Comparison of ENCODE assay signal across 11 mouse cellular contexts in genomic region chr6:119280761-119281160, GRCm38 (mm10). TPM values are rescaled to one million over a fixed set of nuclear protein-coding genes. Genes with fewer than 3 reads are reported as not detected.
DNase-seq lines count a peak whose midpoint lies in the region; ATAC-seq and TF ChIP-seq lines count a peak whose summit lies in the region.
"Had no signal": no experiment of that assay in that cellular context is flagged by ENCODE, and none has a peak within 500 bp of the region (broad histone marks: within the 10 kb centered on the region; RNA-seq: fewer than 3 reads in every experiment).

No protein-coding gene starts in this region.

- no peak overlapping the region for H3K4me3 ChIP-seq in forebrain, postnatal 0 days (ENCODE audit: low read depth, low read length)
- H3K4me3 ChIP-seq in forebrain, embryonic 13.5 days = no peak overlapping the region
- H3K4me3 ChIP-seq in kidney, embryonic 15.5 days (replicated peaks) = no peak overlapping the region
- H3K4me3 ChIP-seq: heart, embryonic 13.5 days had no signal

- H3K9ac ChIP-seq in forebrain, postnatal 0 days = no peak overlapping the region
- no peak overlapping the region for H3K9ac ChIP-seq in forebrain, embryonic 13.5 days
- H3K9ac ChIP-seq in kidney, embryonic 15.5 days = no peak overlapping the region
- H3K9ac ChIP-seq: heart, embryonic 13.5 days had no signal

- no peaks in the 10 kb centered on the region for H3K4me1 ChIP-seq in forebrain, postnatal 0 days (ENCODE audit: insufficient read depth)
- H3K4me1 ChIP-seq in forebrain, embryonic 13.5 days = no peaks in the 10 kb centered on the region
- H3K4me1 ChIP-seq in kidney, embryonic 15.5 days = no peaks in the 10 kb centered on the region

- no peaks in the 10 kb centered on the region for H3K36me3 ChIP-seq in forebrain, postnatal 0 days (ENCODE audit: insufficient read depth)
- no peaks in the 10 kb centered on the region for H3K36me3 ChIP-seq in forebrain, embryonic 13.5 days (ENCODE audit: poor library complexity, severe bottlenecking)
- H3K36me3 ChIP-seq in kidney, embryonic 15.5 days = no peaks in the 10 kb centered on the region
- H3K36me3 ChIP-seq: heart, embryonic 13.5 days had no signal

- 0 out of 2 replicates have a peak, but pooled peaks have one; percentile 20 for ATAC-seq in forebrain, postnatal 0 days
- ATAC-seq in forebrain, embryonic 13.5 days = no peak
- no peak for ATAC-seq in kidney, embryonic 15.5 days (replicated peaks; ENCODE audit: low FRiP score)

- H3K27me3 ChIP-seq in forebrain, postnatal 0 days (ENCODE audit: insufficient read depth, low read length) = no peaks in the 10 kb centered on the region
- H3K27me3 ChIP-seq in forebrain, embryonic 13.5 days = no peaks in the 10 kb centered on the region
- no peaks in the 10 kb centered on the region for H3K27me3 ChIP-seq in kidney, embryonic 15.5 days
- H3K27me3 ChIP-seq: heart, embryonic 13.5 days had no signal

- H3K9me3 ChIP-seq in forebrain, postnatal 0 days (ENCODE audit: low read length) = peaks cover 5% of the 10 kb centered on the region; the same call in 1 of the 2 replicates
- 0 out of 2 replicates have a peak, but pooled peaks cover 9% of the 10 kb centered on the region for H3K9me3 ChIP-seq in forebrain, embryonic 13.5 days (replicated peaks)
- H3K9me3 ChIP-seq in kidney, embryonic 15.5 days (replicated peaks) = no peaks in the 10 kb centered on the region
- H3K9me3 ChIP-seq: heart, embryonic 13.5 days had no signal

- H3K4me2 ChIP-seq in forebrain, postnatal 0 days (ENCODE audit: low read depth) = no peak overlapping the region
- H3K4me2 ChIP-seq in forebrain, embryonic 13.5 days = no peak overlapping the region
- H3K4me2 ChIP-seq in kidney, embryonic 15.5 days = no peak overlapping the region
- H3K4me2 ChIP-seq: heart, embryonic 13.5 days had no signal

- WGBS in forebrain, postnatal 0 days = 64% methylated on average over 9 of the region's 9 CpGs
- WGBS in forebrain, embryonic 13.5 days = 82% methylated on average over 9 of the region's 9 CpGs
- 60% methylated on average over 9 of the region's 9 CpGs for WGBS in kidney, embryonic 15.5 days

- H3K27ac ChIP-seq in forebrain, postnatal 0 days (ENCODE audit: low read depth, low read length) = no peak overlapping the region
- no peak overlapping the region for H3K27ac ChIP-seq in forebrain, embryonic 13.5 days
- H3K27ac ChIP-seq in kidney, embryonic 15.5 days = no peak overlapping the region
- H3K27ac ChIP-seq: heart, embryonic 13.5 days had no signal

- DNase-seq in forebrain, postnatal 0 days = peak; percentile 28
- peak; percentile 70 for DNase-seq in cerebellum, adult 8-10 months
- peak; percentile 47 to 69 for DNase-seq in layer of hippocampus, adult 8-10 months (ENCODE audit: low spot score in 2 of 2)
- peak; percentile 55 for DNase-seq in retina, postnatal 1 day
- no peak for DNase-seq in ovary, postnatal 10 days (ENCODE audit: low spot score)
- DNase-seq in urinary bladder, postnatal 10 days (ENCODE audit: low spot score) = no peak
- DNase-seq: kidney, adult 9 months; lung, adult 2 months had no signal

- TF ChIP-seq CTCF in forebrain, postnatal 0 days (IDR thresholded peaks at IDR 0.05; ENCODE audit: low read depth) = no peak

RNA-seq across cellular contexts. Expression of gene Cacna2d4, which starts 44.4 kb away (rescaled TPM):
- 0.31 and 0.62 TPM in 2 replicates for total RNA-seq in forebrain, postnatal 0 days (2014; rRNA removed)
- polyA plus RNA-seq in forebrain, postnatal 0 days (2015; fragmentation: Nextera tagmentation; extraction: Ambion mirVana) = 0.48 and 0.55 TPM in 2 replicates
- polyA plus RNA-seq in forebrain, embryonic 13.5 days (2015; fragmentation: Nextera tagmentation; extraction: Ambion mirVana) = 0.12 and 0.33 TPM in 2 replicates
- 1 to 10 TPM in 3 of 4 experiments, under 1 TPM in 1; 0.93 to 3.8 (median 2.7) TPM for total RNA-seq in layer of hippocampus, adult 8-10 months (2022)
- polyA plus RNA-seq in kidney, embryonic 15.5 days (2015; fragmentation: Nextera tagmentation; extraction: Ambion mirVana) = 0.08 and 0.17 TPM in 2 replicates
- polyA plus RNA-seq: heart, embryonic 13.5 days had no signal

RNA-seq across cellular contexts. Expression of gene Lrtm2, which starts 49.8 kb away (rescaled TPM):
- 12.8 and 17.8 TPM in 2 replicates for total RNA-seq in forebrain, postnatal 0 days (2014; rRNA removed)
- polyA plus RNA-seq in forebrain, postnatal 0 days (2015; fragmentation: Nextera tagmentation; extraction: Ambion mirVana) = 8.8 and 12.7 TPM in 2 replicates
- 1.1 and 2.0 TPM in 2 replicates for polyA plus RNA-seq in forebrain, embryonic 13.5 days (2015; fragmentation: Nextera tagmentation; extraction: Ambion mirVana)
- 10 to 100 TPM; 43.7 to 47.6 (median 45.5) TPM for total RNA-seq in layer of hippocampus, adult 8-10 months (2022)
- polyA plus RNA-seq in kidney, embryonic 15.5 days (2015; fragmentation: Nextera tagmentation; extraction: Ambion mirVana) = 0.14 and 0.26 TPM in 2 replicates

Comparison
In these comparisons a context has a peak if more than half of its experiments do, and no peak if none do; other contexts are left out.
1. DNase-seq: peak in forebrain, postnatal 0 days (single experiment), cerebellum, adult 8-10 months (single experiment), layer of hippocampus, adult 8-10 months (2 of 2) and retina, postnatal 1 day (single experiment); none in ovary, postnatal 10 days (single experiment) and urinary bladder, postnatal 10 days (single experiment).